Mouse (Mus musculus): Measurements from ENCODE around the gene Gm17581. TPM values are rescaled to one million over a fixed set of nuclear protein-coding genes. Genes with fewer than 3 reads are reported as not detected.
A peak's percentile ranks its signal among the peaks of the same experiment; 100 is the strongest.
"Not testable (repeated sequence)": the region's sequence is repeated elsewhere in the genome, so short reads cannot be mapped to it uniquely, and the experiment has no call there.

Gene Gm17581
- polyA plus RNA-seq, 1 experiment from 2014 or later = not detected

- Histone ChIP-seq H3K4me2 (ENCODE audit: low read length) (no peak overlapping the region), H3K4me3 (ENCODE audit: low read depth, low read length) (no peak overlapping the region), H3K9ac (ENCODE audit: low read length) (no peak overlapping the region), H3K36me3 (ENCODE audit: control insufficient read depth, insufficient read depth, low read length) (peaks cover 43% of the 10 kb centered on the region), H3K4me1 (ENCODE audit: control insufficient read depth, insufficient read depth, low read length) (no peaks in the 10 kb centered on the region), H3K27me3 (replicated peaks; ENCODE audit: control insufficient read depth, insufficient read depth, low read length) (no peaks in the 10 kb centered on the region), H3K27ac (ENCODE audit: low read depth, low read length) (no peak overlapping the region; the same call in 1 of the 2 replicates), H3K9me3 (replicated peaks; ENCODE audit: control insufficient read depth, low read length) (no peaks in the 10 kb centered on the region)
- DNase-seq (ENCODE audit: low spot score) (peak; percentile 36), ATAC-seq (no peak)
- 5% methylated on average over 4 of the region's 4 CpGs for WGBS
These were observed 32.0 kb downstream of the Gm17581 start for GRCm38 (mm10) chr2:155703630-155704029.

DNA sequence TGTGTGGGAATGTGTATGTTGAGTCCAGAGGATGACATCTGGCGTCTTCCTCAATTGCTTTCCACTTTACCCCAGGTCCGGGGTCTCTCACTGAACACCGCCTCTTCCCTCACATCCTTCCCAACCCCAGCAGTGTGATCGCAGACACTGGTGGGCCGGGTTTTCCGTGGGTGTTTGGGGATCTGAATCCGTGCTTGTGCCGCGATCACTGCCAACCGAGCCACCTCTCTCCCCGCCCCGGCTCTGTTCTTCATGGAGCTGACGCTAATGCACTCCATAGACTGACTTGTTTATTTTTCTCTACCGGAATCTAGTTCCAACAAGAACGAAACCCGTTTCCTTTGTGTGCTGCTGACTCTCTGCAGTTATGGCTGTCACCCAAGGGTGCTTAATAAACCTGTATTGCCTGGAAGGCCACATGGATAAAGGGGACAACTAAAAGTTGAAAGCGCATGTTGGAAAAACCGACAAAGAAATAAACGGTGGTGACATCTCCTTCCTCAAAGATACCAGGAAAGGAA is 34.2 kb downstream of the Gm17581 start:
- ATAC-seq (no peak), DNase-seq (ENCODE audit: low spot score) (no peak)
- no peak overlapping the region for H3K4me3 ChIP-seq (ENCODE audit: low read depth, low read length)
- no peaks in the 10 kb centered on the region for H3K4me1 ChIP-seq (ENCODE audit: control insufficient read depth, insufficient read depth, low read length)
- no peak overlapping the region for H3K9ac ChIP-seq (ENCODE audit: low read length)
- no peak overlapping the region for H3K4me2 ChIP-seq (ENCODE audit: low read length)
- no peaks in the 10 kb centered on the region for H3K9me3 ChIP-seq (replicated peaks; ENCODE audit: control insufficient read depth, low read length)
- H3K36me3 ChIP-seq (ENCODE audit: control insufficient read depth, insufficient read depth, low read length) = peaks cover 36% of the 10 kb centered on the region
- H3K27me3 ChIP-seq (replicated peaks; ENCODE audit: control insufficient read depth, insufficient read depth, low read length) = no peaks in the 10 kb centered on the region
- 91% methylated on average over 19 of the region's 19 CpGs for WGBS
- no peak overlapping the region for H3K27ac ChIP-seq (ENCODE audit: low read depth, low read length)

GRCm38 (mm10) chr2:155698443-155698842 is 37.2 kb downstream of the Gm17581 start:
- H3K9ac ChIP-seq (ENCODE audit: low read length); H3K4me1 ChIP-seq (ENCODE audit: control insufficient read depth, insufficient read depth, low read length); H3K27ac ChIP-seq (ENCODE audit: low read depth, low read length); H3K4me3 ChIP-seq (ENCODE audit: low read depth, low read length); DNase-seq (ENCODE audit: low spot score); H3K27me3 ChIP-seq (replicated peaks; ENCODE audit: control insufficient read depth, insufficient read depth, low read length); H3K9me3 ChIP-seq (replicated peaks; ENCODE audit: control insufficient read depth, low read length); H3K4me2 ChIP-seq (ENCODE audit: low read length); ATAC-seq: not testable (repeated sequence)
- WGBS = 93% methylated on average over 6 of the region's 6 CpGs
- peaks cover 19% of the 10 kb centered on the region; the same call in 1 of the 2 replicates for H3K36me3 ChIP-seq (ENCODE audit: control insufficient read depth, insufficient read depth, low read length)

DNA sequence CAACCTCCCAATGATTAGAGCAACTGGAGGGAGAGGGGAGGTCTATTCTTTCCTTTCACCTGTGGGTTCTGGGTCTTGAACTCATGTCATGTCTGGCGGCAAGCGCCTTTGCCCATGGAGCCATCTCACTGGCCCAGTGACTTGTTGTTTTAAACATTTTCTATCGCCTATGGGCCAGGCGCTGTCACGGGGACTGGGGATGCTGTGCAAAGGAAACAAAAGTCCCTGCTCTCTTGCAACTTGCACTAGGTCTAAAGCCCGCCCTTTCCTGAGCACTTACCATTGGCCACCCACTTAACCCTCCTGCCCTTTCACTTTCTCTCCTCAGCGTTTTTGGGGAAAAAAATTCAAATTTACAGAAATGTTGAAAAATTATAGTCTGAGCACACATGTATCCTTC is 38.8 kb downstream of the Gm17581 start:
- 79% methylated on average over 7 of the region's 7 CpGs for WGBS
- DNase-seq (ENCODE audit: low spot score) = no peak
- Histone ChIP-seq H3K4me1 (ENCODE audit: control insufficient read depth, insufficient read depth, low read length) (no peaks in the 10 kb centered on the region), H3K4me3 (ENCODE audit: low read depth, low read length) (no peak overlapping the region), H3K36me3 (ENCODE audit: control insufficient read depth, insufficient read depth, low read length) (0 out of 2 replicates have a peak, but pooled peaks cover 9% of the 10 kb centered on the region), H3K4me2 (ENCODE audit: low read length) (no peak overlapping the region), H3K9me3 (replicated peaks; ENCODE audit: control insufficient read depth, low read length) (no peaks in the 10 kb centered on the region), H3K27ac (ENCODE audit: low read depth, low read length) (no peak overlapping the region), H3K9ac (ENCODE audit: low read length) (no peak overlapping the region), H3K27me3 (replicated peaks; ENCODE audit: control insufficient read depth, insufficient read depth, low read length) (no peaks in the 10 kb centered on the region)
- ATAC-seq = no peak

GRCm38 (mm10) chr2:155696091-155696558 is 39.5 kb downstream of the Gm17581 start:
- Histone ChIP-seq H3K4me3 (ENCODE audit: low read depth, low read length) (no peak overlapping the region), H3K9ac (ENCODE audit: low read length) (no peak overlapping the region), H3K4me2 (ENCODE audit: low read length) (no peak overlapping the region), H3K4me1 (ENCODE audit: control insufficient read depth, insufficient read depth, low read length) (peaks cover 2% of the 10 kb centered on the region), H3K9me3 (replicated peaks; ENCODE audit: control insufficient read depth, low read length) (no peaks in the 10 kb centered on the region), H3K27ac (ENCODE audit: low read depth, low read length) (no peak overlapping the region), H3K36me3 (ENCODE audit: control insufficient read depth, insufficient read depth, low read length) (0 out of 2 replicates have a peak, but pooled peaks cover 3% of the 10 kb centered on the region), H3K27me3 (replicated peaks; ENCODE audit: control insufficient read depth, insufficient read depth, low read length) (no peaks in the 10 kb centered on the region)
- ATAC-seq (no peak), DNase-seq (ENCODE audit: low spot score) (peak; percentile 76)
- WGBS = 9% methylated on average over 7 of the region's 7 CpGs

GRCm38 (mm10) chr2:155695316-155695715 is 40.4 kb downstream of the Gm17581 start:
- Histone ChIP-seq H3K4me2 (ENCODE audit: low read length) (no peak overlapping the region), H3K36me3 (ENCODE audit: control insufficient read depth, insufficient read depth, low read length) (no peaks in the 10 kb centered on the region), H3K4me3 (ENCODE audit: low read depth, low read length) (no peak overlapping the region), H3K27ac (ENCODE audit: low read depth, low read length) (no peak overlapping the region), H3K9me3 (replicated peaks; ENCODE audit: control insufficient read depth, low read length) (no peaks in the 10 kb centered on the region), H3K4me1 (ENCODE audit: control insufficient read depth, insufficient read depth, low read length) (peaks cover 10% of the 10 kb centered on the region), H3K9ac (ENCODE audit: low read length) (no peak overlapping the region), H3K27me3 (replicated peaks; ENCODE audit: control insufficient read depth, insufficient read depth, low read length) (no peaks in the 10 kb centered on the region)
- no peak for DNase-seq (ENCODE audit: low spot score)
- WGBS = 75% methylated on average over 3 of the region's 3 CpGs
- no peak for ATAC-seq

DNA sequence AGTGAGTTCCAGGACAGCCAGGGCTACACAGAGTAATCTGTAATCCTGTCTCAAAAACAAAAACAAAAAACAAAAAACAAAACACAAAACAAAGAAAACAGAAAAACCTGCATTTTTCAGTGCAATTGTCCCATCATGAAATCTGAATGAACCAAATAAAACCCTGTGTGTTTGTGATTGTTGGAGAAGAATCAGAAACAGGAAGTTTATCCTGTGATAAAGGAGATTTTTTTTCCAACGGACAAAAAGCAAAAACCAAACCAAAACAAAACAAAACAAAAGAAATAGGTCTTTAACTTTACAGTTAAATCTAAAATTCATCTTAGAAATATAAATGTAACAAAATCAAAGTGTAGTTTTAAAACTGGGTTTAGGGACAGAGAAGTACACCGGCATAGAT is 41.1 kb downstream of the Gm17581 start:
- H3K9me3 ChIP-seq (replicated peaks; ENCODE audit: control insufficient read depth, low read length) = no peaks in the 10 kb centered on the region
- DNase-seq (ENCODE audit: low spot score) (no peak), ATAC-seq (no peak)
- H3K9ac ChIP-seq (ENCODE audit: low read length) = no peak overlapping the region
- H3K36me3 ChIP-seq (ENCODE audit: control insufficient read depth, insufficient read depth, low read length) = no peaks in the 10 kb centered on the region
- no peak overlapping the region for H3K27ac ChIP-seq (ENCODE audit: low read depth, low read length)
- no peak overlapping the region for H3K4me2 ChIP-seq (ENCODE audit: low read length)
- peaks cover 13% of the 10 kb centered on the region for H3K4me1 ChIP-seq (ENCODE audit: control insufficient read depth, insufficient read depth, low read length)
- 83% methylated on average over 2 of the region's 2 CpGs for WGBS
- H3K27me3 ChIP-seq (replicated peaks; ENCODE audit: control insufficient read depth, insufficient read depth, low read length) = no peaks in the 10 kb centered on the region
- H3K4me3 ChIP-seq (ENCODE audit: low read depth, low read length) = no peak overlapping the region

GRCm38 (mm10) chr2:155693136-155693535 is 42.5 kb downstream of the Gm17581 start:
- no peaks in the 10 kb centered on the region for H3K9me3 ChIP-seq (replicated peaks; ENCODE audit: control insufficient read depth, low read length)
- DNase-seq (ENCODE audit: low spot score) (no peak), ATAC-seq (no peak)
- H3K27ac ChIP-seq (ENCODE audit: low read depth, low read length) = no peak overlapping the region
- WGBS = 83% methylated on average over 4 of the region's 4 CpGs
- H3K36me3 ChIP-seq (ENCODE audit: control insufficient read depth, insufficient read depth, low read length) = no peaks in the 10 kb centered on the region
- H3K4me1 ChIP-seq (ENCODE audit: control insufficient read depth, insufficient read depth, low read length) = peaks cover 13% of the 10 kb centered on the region
- no peak overlapping the region for H3K4me3 ChIP-seq (ENCODE audit: low read depth, low read length)
- no peak overlapping the region for H3K4me2 ChIP-seq (ENCODE audit: low read length)
- H3K27me3 ChIP-seq (replicated peaks; ENCODE audit: control insufficient read depth, insufficient read depth, low read length) = no peaks in the 10 kb centered on the region
- no peak overlapping the region for H3K9ac ChIP-seq (ENCODE audit: low read length)

DNA sequence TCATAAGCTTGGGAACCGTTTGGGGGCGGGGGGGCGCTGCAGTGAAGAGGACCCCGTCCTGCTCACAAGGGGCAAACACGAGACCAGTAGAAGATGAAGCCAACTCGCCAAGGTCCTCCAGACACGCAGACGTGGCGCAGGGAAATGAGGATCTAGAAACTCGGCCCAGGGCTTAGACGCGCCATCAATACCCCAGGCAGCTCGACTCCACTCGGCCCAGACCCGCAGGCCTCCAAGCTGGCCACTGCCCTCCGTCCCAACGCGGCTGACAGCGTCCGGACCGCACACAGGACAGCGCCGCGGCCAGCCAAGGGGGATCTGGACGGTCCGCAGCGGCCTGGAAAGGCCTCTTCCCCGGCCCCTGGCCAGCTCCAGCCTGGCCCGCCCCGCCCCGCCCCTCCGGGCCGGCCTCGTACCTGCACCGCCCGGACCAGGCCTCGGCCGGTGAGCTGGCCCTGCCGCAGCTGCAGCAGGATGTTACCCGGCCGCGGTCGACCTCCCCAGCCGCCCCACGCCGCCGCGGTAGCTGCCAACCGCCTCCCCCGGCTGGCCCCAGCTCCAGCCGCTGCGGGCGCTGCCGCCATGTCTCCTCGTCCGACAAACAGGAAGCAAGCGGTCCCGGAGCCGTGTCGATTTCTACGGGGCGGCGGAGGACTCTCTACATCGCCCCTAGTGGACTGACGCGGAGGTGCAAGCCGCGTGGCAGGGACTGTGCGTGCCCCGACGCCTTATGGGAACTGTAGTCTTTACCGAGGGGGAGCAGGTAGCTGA is 43.8 kb downstream of the Gm17581 start, which contains the start of gene Trpc4ap:
Gene Trpc4ap (minus strand): TSS at position 662 of the 771 bp plus-strand sequence.
- H3K9me3 ChIP-seq (replicated peaks; ENCODE audit: control insufficient read depth, low read length) = no peaks in the 10 kb centered on the region
- peak within 1 kb of the TSS; percentile 84 for H3K4me2 ChIP-seq (ENCODE audit: low read length)
- H3K4me3 ChIP-seq (ENCODE audit: low read depth, low read length) = peak within 1 kb of the TSS; percentile 97
- ATAC-seq = peak; percentile 98
- WGBS = under 1% methylated on average over 43 of the region's 72 CpGs
- peak; percentile 96 for DNase-seq (ENCODE audit: low spot score)
- peaks cover 7% of the 10 kb centered on the region; the same call in 1 of the 2 replicates for H3K36me3 ChIP-seq (ENCODE audit: control insufficient read depth, insufficient read depth, low read length)
- H3K9ac ChIP-seq (ENCODE audit: low read length) = peak within 1 kb of the TSS; percentile 93
- peaks cover 13% of the 10 kb centered on the region for H3K4me1 ChIP-seq (ENCODE audit: control insufficient read depth, insufficient read depth, low read length)
- no peaks in the 10 kb centered on the region for H3K27me3 ChIP-seq (replicated peaks; ENCODE audit: control insufficient read depth, insufficient read depth, low read length)
- peak within 1 kb of the TSS; percentile 86 for H3K27ac ChIP-seq (ENCODE audit: low read depth, low read length)
